Mouse (Mus musculus) cortical plate, adult 2 months (tissue): ENCODE data around the gene Auts2.

Source experiments
- CTCF ChIP-seq: fragments of 200-500 bp; IDR thresholded peaks from 2 replicates; pipeline ENCODE4 v1.5.1; 2011; ENCODE audit warnings: mild to moderate bottlenecking, control low read depth, low read length; ENCODE audit not compliant: insufficient read depth; ENCODE audit errors: extremely low read depth
- POLR2A ChIP-seq: fragments of 200-500 bp; IDR thresholded peaks from 2 replicates; pipeline ENCODE4 v1.6.1; 2011; ENCODE audit warnings: mild to moderate bottlenecking, low read length, control low read depth; ENCODE audit not compliant: insufficient read depth; ENCODE audit errors: extremely low read depth

- TF ChIP-seq CTCF (no peak), POLR2A (no peak)
Observed at GRCm38 (mm10) chr5:132270074-132270473, 273.1 kb downstream of the Auts2 start.
